Mouse (Mus musculus) MEL (cell line): ENCODE results near the gene Agtr1b. TPM values are rescaled to one million over a fixed set of nuclear protein-coding genes. Genes with fewer than 3 reads are reported as not detected.

Source experiments
- DNase-seq: peaks from one replicate; pipeline ENCODE4 v3.0.0; 2011; ENCODE audit warnings: low read depth, low spot score
- H3K27ac ChIP-seq: 2 replicates; pipeline ENCODE4 v1.5.1; 2012; ENCODE audit warnings: low read depth, mild to moderate bottlenecking, control low read depth, low read length, moderate library complexity; ENCODE audit not compliant: control insufficient read depth
- H3K27me3 ChIP-seq, 2 experiments: fragments of 150-350 bp in 1 of 2; sonication (generic) in 1 of 2; 2 replicates each; pipeline ENCODE4 v1.6.1; 2012; ENCODE audit warnings: low read length in 2 of 2, mild to moderate bottlenecking in 2 of 2, improper control_type of control experiment in 1 of 2, moderate library complexity in 1 of 2; ENCODE audit not compliant: insufficient read depth in 2 of 2, control insufficient read depth in 1 of 2
- H3K36me3 ChIP-seq, 2 experiments: 2 replicates each; pipeline ENCODE4 v1.6.1; 2012 to 2014; ENCODE audit warnings: low read length in 2 of 2, improper control_type of control experiment in 1 of 2, inconsistent platforms in 1 of 2, mild to moderate bottlenecking in 1 of 2; ENCODE audit not compliant: insufficient read depth in 2 of 2, control insufficient read depth in 1 of 2
- H3K4me1 ChIP-seq, 2 experiments: fragments of 150-350 bp in 1 of 2; sonication (generic) in 1 of 2; 2 replicates each; pipeline ENCODE4 v1.6.1; 2012; ENCODE audit warnings: low read length in 2 of 2, improper control_type of control experiment in 1 of 2, mild to moderate bottlenecking in 1 of 2; ENCODE audit not compliant: insufficient read depth in 2 of 2, control insufficient read depth in 1 of 2
- H3K4me3 ChIP-seq, 2 experiments: fragments of 150-350 bp in 1 of 2; sonication (generic) in 1 of 2; 2 replicates each; pipeline ENCODE4 v1.5.1; 2012; ENCODE audit warnings: low read depth in 2 of 2, low read length in 2 of 2, mild to moderate bottlenecking in 2 of 2, moderate library complexity in 2 of 2, control low read depth in 1 of 2, improper control_type of control experiment in 1 of 2; ENCODE audit not compliant: control insufficient read depth in 1 of 2, insufficient read depth in 1 of 2
- H3K79me2 ChIP-seq: 2 replicates; pipeline ENCODE4 v1.6.1; 2012; ENCODE audit warnings: mild to moderate bottlenecking, low read length, moderate library complexity; ENCODE audit not compliant: control insufficient read depth, poor library complexity, insufficient read depth
- H3K9ac ChIP-seq: 2 replicates; pipeline ENCODE4 v1.6.1; 2012; ENCODE audit warnings: low read depth, mild to moderate bottlenecking, control low read depth, low read length, moderate library complexity; ENCODE audit not compliant: control insufficient read depth, poor library complexity, severe bottlenecking
- H3K9me3 ChIP-seq: fragments of 150-350 bp; sonication (generic); replicated peaks from 2 replicates; pipeline ENCODE4 v1.6.1; 2012; ENCODE audit warnings: mild to moderate bottlenecking, low read length, improper control_type of control experiment, moderate library complexity; ENCODE audit not compliant: insufficient read depth
- BHLHE40 ChIP-seq: IDR thresholded peaks from 2 replicates; pipeline ENCODE4 v1.6.1; 2012; ENCODE audit warnings: low read depth, mild to moderate bottlenecking, inconsistent platforms, low read length, improper control_type of control experiment, borderline replicate concordance
- CHD1 ChIP-seq: IDR thresholded peaks from 2 replicates; pipeline ENCODE4 v1.6.1; 2012; ENCODE audit warnings: low read depth, mild to moderate bottlenecking, inconsistent platforms, low read length, improper control_type of control experiment
- CHD2 ChIP-seq: IDR thresholded peaks from 2 replicates; pipeline ENCODE4 v1.6.1; 2011; ENCODE audit warnings: low read length, improper control_type of control experiment
- CTCF ChIP-seq, 3 experiments: IDR thresholded peaks in 2 of 3; conservative IDR thresholded peaks in 1 of 3; 2 replicates each; pipeline ENCODE4 v1.5.1; 2011 to 2012; ENCODE audit warnings: low read length in 3 of 3, low read depth in 2 of 3, mild to moderate bottlenecking in 2 of 3, improper control_type of control experiment in 1 of 3, inconsistent platforms in 1 of 3, mixed read lengths in 1 of 3, moderate library complexity in 1 of 3; ENCODE audit not compliant: control insufficient read depth in 1 of 3, insufficient read depth in 1 of 3, poor library complexity in 1 of 3, severe bottlenecking in 1 of 3
- E2F4 ChIP-seq: IDR thresholded peaks from 2 replicates; pipeline ENCODE4 v1.6.1; 2011; ENCODE audit warnings: low read depth, low read length, improper control_type of control experiment, borderline replicate concordance
- GABPA ChIP-seq: IDR thresholded peaks from 2 replicates; pipeline ENCODE4 v1.6.1; 2012; ENCODE audit warnings: low read depth, mild to moderate bottlenecking, inconsistent platforms, low read length, improper control_type of control experiment, moderate library complexity
- GATA1 ChIP-seq: IDR thresholded peaks from 2 replicates; pipeline ENCODE4 v1.6.1; 2011; ENCODE audit warnings: low read depth, low read length, improper control_type of control experiment
- HCFC1 ChIP-seq: IDR thresholded peaks from 2 replicates; pipeline ENCODE4 v1.6.1; 2012; ENCODE audit warnings: low read depth, mild to moderate bottlenecking, inconsistent platforms, low read length, improper control_type of control experiment, moderate library complexity
- JUND ChIP-seq: IDR thresholded peaks from 2 replicates; pipeline ENCODE4 v1.6.1; 2011; ENCODE audit warnings: low read depth, mild to moderate bottlenecking, improper control_type of control experiment, low read length
- MAFK ChIP-seq: IDR thresholded peaks from 2 replicates; pipeline ENCODE4 v1.6.1; 2011; ENCODE audit warnings: low read depth, mild to moderate bottlenecking, low read length, improper control_type of control experiment, borderline replicate concordance
- MAZ ChIP-seq: IDR thresholded peaks from 2 replicates; pipeline ENCODE4 v1.6.1; 2012; ENCODE audit warnings: low read depth, mild to moderate bottlenecking, inconsistent platforms, low read length, improper control_type of control experiment
- MEF2A ChIP-seq: IDR thresholded peaks from 2 replicates; pipeline ENCODE4 v1.6.1; 2014; ENCODE audit warnings: low read depth, mild to moderate bottlenecking, inconsistent platforms, low read length, improper control_type of control experiment; ENCODE audit not compliant: poor library complexity, insufficient replicate concordance, severe bottlenecking; ENCODE audit errors: extremely low read depth
- MYB ChIP-seq: IDR thresholded peaks from 2 replicates; pipeline ENCODE4 v1.6.1; 2011; ENCODE audit warnings: mild to moderate bottlenecking, low read depth, low read length, improper control_type of control experiment
- NELFE ChIP-seq: IDR thresholded peaks from 2 replicates; pipeline ENCODE4 v1.6.1; 2011; ENCODE audit warnings: low read depth, low read length, improper control_type of control experiment
- POLR2AphosphoS5 ChIP-seq: IDR thresholded peaks from 2 replicates; pipeline ENCODE4 v1.6.1; 2012; ENCODE audit warnings: low read depth, borderline replicate concordance, mild to moderate bottlenecking, inconsistent platforms, low read length, moderate library complexity, mixed read lengths
- RAD21 ChIP-seq: IDR thresholded peaks from 2 replicates; pipeline ENCODE4 v1.6.1; 2011; ENCODE audit warnings: mild to moderate bottlenecking, low read depth, low read length, improper control_type of control experiment
- SIN3A ChIP-seq: IDR thresholded peaks from 2 replicates; pipeline ENCODE4 v1.6.1; 2012; ENCODE audit warnings: low read length, improper control_type of control experiment, inconsistent platforms
- SMC3 ChIP-seq: IDR thresholded peaks from 2 replicates; pipeline ENCODE4 v1.6.1; 2011; ENCODE audit warnings: low read depth, low read length, improper control_type of control experiment
- UBTF ChIP-seq: IDR thresholded peaks from 2 replicates; pipeline ENCODE4 v1.6.1; 2012; ENCODE audit warnings: low read depth, mild to moderate bottlenecking, inconsistent platforms, low read length, improper control_type of control experiment, moderate library complexity, borderline replicate concordance; ENCODE audit not compliant: insufficient read depth
- USF1 ChIP-seq: IDR thresholded peaks from 2 replicates; pipeline ENCODE4 v1.6.1; 2014; ENCODE audit warnings: low read depth, mild to moderate bottlenecking, inconsistent platforms, low read length, improper control_type of control experiment, moderate library complexity
- USF2 ChIP-seq, 2 experiments: IDR thresholded peaks; 2 replicates each; pipeline ENCODE4 v1.6.1; 2011 to 2012; ENCODE audit warnings: improper control_type of control experiment in 2 of 2, low read length in 2 of 2, borderline replicate concordance in 1 of 2, inconsistent platforms in 1 of 2, low read depth in 1 of 2, mild to moderate bottlenecking in 1 of 2; ENCODE audit not compliant: insufficient read depth in 1 of 2
- ZC3H11A ChIP-seq: IDR thresholded peaks from 2 replicates; pipeline ENCODE4 v1.6.1; 2012; ENCODE audit warnings: low read depth, mild to moderate bottlenecking, inconsistent platforms, low read length, improper control_type of control experiment
- ZNF384 ChIP-seq: IDR thresholded peaks from 2 replicates; pipeline ENCODE4 v1.6.1; 2012; ENCODE audit warnings: low read depth, mild to moderate bottlenecking, inconsistent platforms, low read length, improper control_type of control experiment
- polyA plus RNA-seq, 2 experiments: library from polyadenylated mRNA; stranded (reverse) in 1 of 2; unstranded in 1 of 2; fragments of >175 nt in 1 of 2; fragments of >200 nt in 1 of 2; gene quantifications; 2 replicates each; pipeline versions ENCODE4 v1.2.1 to v1.2.4; 2012; ENCODE audit warnings: low replicate concordance in 2 of 2, low read depth in 1 of 2; ENCODE audit not compliant: insufficient read length in 2 of 2, insufficient read depth in 1 of 2, missing spikeins in 1 of 2
- total RNA-seq: library from RNA; depleted of rRNA; stranded (reverse); fragments of 300-350 nt; gene quantifications from 2 replicates; pipeline ENCODE4 v1.2.3, GENCODE M21; 2012

Agtr1b gene
- total and polyA plus RNA-seq, 3 experiments, result not detected

DNA sequence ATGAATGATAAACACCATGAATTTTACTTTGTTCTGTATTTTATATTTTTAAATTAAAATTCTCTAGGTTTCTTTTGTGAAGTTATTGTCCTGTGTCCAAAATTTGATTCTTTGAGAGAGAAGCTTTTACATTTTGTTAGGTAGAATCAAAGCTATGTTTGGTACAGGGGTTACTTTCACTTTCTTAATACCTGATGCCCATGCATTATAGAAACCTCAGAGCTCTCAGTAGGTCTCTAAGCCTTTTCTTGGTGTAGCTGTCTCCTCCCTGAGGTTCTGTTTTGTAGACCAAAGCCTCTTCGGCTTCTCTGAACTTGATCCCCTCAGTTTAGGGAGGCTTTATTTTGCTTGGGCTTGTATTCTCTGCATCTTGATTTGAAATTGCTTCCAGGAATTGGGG is 26.6 kb downstream of the Agtr1b start:
- H3K9me3 ChIP-seq, result no peaks in the 10 kb centered on the region
- H3K4me1 ChIP-seq, result no peaks in the 10 kb centered on the region
- no peaks in the 10 kb centered on the region for H3K79me2 ChIP-seq
- H3K36me3 ChIP-seq, result no peaks in the 10 kb centered on the region
- H3K27ac ChIP-seq, result no peak overlapping the region
- H3K4me3 ChIP-seq, result peak overlapping the region in 1 of 2 experiments; percentile 47; a peak in 2 of 4 replicates
- no peaks in the 10 kb centered on the region for H3K27me3 ChIP-seq
- TF ChIP-seq USF2 (IDR thresholded peaks at IDR 0.05; ENCODE audit: borderline replicate concordance in 1 of 2, insufficient read depth in 1 of 2, low read depth in 1 of 2, low read length in 2 of 2) (no peak), CHD2 (no peak), GATA1 (no peak), MAZ (no peak), UBTF (no peak), SMC3 (no peak), E2F4 (no peak), POLR2AphosphoS5 (no peak), BHLHE40 (no peak)
- no peak for DNase-seq
- H3K9ac ChIP-seq, result no peak overlapping the region

DNA sequence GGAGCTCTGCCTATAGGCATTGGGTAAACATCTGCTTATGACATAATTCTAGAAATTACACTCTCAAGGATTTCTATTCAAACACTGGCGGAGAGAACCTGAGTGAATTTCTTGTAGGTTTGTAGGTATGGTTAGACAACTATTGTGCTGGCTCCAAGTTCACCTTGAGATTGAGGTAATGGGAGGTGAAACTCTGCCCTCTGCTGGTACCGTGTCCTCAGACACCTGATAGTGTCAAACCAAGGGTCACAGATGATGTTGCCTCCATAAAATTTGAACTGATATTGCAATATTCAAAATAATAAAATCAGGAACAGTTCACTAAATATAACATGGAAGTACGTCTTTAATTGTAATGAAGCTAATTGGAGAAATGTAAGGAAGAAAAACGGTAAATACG is 32.3 kb downstream of the Agtr1b start:
- DNase-seq, result peak; percentile 11
- H3K4me1 ChIP-seq, result no peaks in the 10 kb centered on the region
- H3K27ac ChIP-seq, result no peak overlapping the region
- H3K79me2 ChIP-seq, result no peaks in the 10 kb centered on the region
- H3K9me3 ChIP-seq, result no peaks in the 10 kb centered on the region
- TF ChIP-seq MAZ (no peak), ZNF384 (no peak), CTCF (IDR thresholded peaks at IDR 0.05 in 2 of 3, conservative IDR thresholded peaks at IDR 0.05 in 1 of 3; ENCODE audit: control insufficient read depth in 1 of 3, insufficient read depth in 1 of 3, low read depth in 2 of 3, low read length in 3 of 3, poor library complexity in 1 of 3, severe bottlenecking in 1 of 3) (peak; percentile 13 to 50 (median 45); a peak in 4 of 6 replicates), ZC3H11A (peak; percentile 37), RAD21 (peak; percentile 34), SMC3 (peak; percentile 47)
- TF ChIP-seq, all 39 proteins: peak for 4
- no peaks in the 10 kb centered on the region for H3K36me3 ChIP-seq
- no peak overlapping the region for H3K9ac ChIP-seq
- H3K4me3 ChIP-seq, result no peak overlapping the region
- peaks cover 0 to 2% of the 10 kb centered on the region in 2 experiments; a peak in 2 of 4 replicates for H3K27me3 ChIP-seq

DNA sequence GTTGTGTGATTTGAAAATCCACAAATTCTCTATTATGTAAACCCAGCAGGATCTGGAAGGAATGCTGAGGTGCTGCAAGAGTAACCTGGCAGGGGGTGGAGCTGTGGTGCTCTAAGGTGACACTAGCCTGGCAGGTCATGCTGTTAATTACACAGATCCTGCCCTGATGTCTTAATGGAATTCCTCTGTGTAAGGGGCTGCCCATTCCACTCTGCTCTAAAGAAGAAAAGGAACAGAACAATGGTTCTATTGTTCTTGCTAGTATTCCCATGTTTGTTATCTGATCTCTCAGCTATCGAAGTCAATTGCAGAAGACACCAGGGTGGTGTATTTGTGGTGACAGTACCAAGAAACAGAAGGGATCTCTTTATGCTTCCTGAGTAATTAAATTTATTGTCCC is 49.7 kb downstream of the Agtr1b start:
- no peak for TF ChIP-seq ZC3H11A
- TF ChIP-seq USF1, result no peak
- TF ChIP-seq MAFK, result no peak
- no peak for TF ChIP-seq MYB
- no peak for TF ChIP-seq E2F4
- TF ChIP-seq HCFC1, result no peak
- no peak for TF ChIP-seq GABPA
- no peak for TF ChIP-seq JUND
- no peak for TF ChIP-seq RAD21
- TF ChIP-seq NELFE, result no peak
- TF ChIP-seq CTCF (IDR thresholded peaks at IDR 0.05 in 2 of 3, conservative IDR thresholded peaks at IDR 0.05 in 1 of 3; ENCODE audit: control insufficient read depth in 1 of 3, insufficient read depth in 1 of 3, low read depth in 2 of 3, low read length in 3 of 3, poor library complexity in 1 of 3, severe bottlenecking in 1 of 3), result no peak
- no peak for TF ChIP-seq SIN3A
- no peak for TF ChIP-seq MAZ
- no peak for TF ChIP-seq CHD2
- no peak for TF ChIP-seq MEF2A
- no peak for TF ChIP-seq UBTF
- TF ChIP-seq CHD1, result no peak
- no peak for TF ChIP-seq SMC3
- no peak for TF ChIP-seq USF2 (IDR thresholded peaks at IDR 0.05; ENCODE audit: borderline replicate concordance in 1 of 2, insufficient read depth in 1 of 2, low read depth in 1 of 2, low read length in 2 of 2)
- Histone ChIP-seq H3K79me2 (no peaks in the 10 kb centered on the region), H3K27ac (no peak overlapping the region), H3K4me3 (no peak overlapping the region), H3K27me3 (peaks cover 0 to 2% of the 10 kb centered on the region in 2 experiments; a peak in 2 of 4 replicates), H3K36me3 (no peaks in the 10 kb centered on the region), H3K9me3 (no peaks in the 10 kb centered on the region), H3K9ac (no peak overlapping the region), H3K4me1 (no peaks in the 10 kb centered on the region)
- no peak for DNase-seq
